Mouse (Mus musculus) kidney, adult 8-10 months (tissue): ENCODE results near the gene Htr1d.

Experiments
- DNase-seq, 2 experiments: peaks; one replicate each; pipeline ENCODE4 v3.0.0; 2022

Htr1d gene

DNA sequence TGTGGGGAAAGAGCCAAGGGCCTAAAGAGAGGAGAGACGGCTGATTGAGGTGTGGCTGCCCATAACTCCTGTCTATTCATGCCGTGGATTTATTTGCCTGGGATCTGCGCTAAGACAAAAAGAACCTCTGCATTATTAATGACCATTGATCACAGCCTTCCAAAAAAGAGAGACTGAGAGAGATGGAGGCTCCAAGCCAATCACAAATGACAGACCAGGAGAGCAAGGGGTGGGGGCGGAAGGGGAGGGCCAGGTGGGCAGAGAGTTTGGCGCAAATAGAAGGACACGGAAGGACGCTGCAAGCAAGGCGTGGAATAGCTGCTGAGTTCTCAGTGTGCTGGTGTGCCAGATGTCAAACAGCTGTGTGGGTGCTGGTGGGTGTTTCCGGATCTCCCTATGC is at the start of gene Htr1d:
TSS of gene Htr1d (plus strand) at position 301 of the 400 bp plus-strand sequence.
- no peak for DNase-seq

- DNase-seq, result no peak
These were observed 46.3 kb upstream of the Htr1d start for GRCm38 (mm10) chr4:136377001-136377400.

DNA sequence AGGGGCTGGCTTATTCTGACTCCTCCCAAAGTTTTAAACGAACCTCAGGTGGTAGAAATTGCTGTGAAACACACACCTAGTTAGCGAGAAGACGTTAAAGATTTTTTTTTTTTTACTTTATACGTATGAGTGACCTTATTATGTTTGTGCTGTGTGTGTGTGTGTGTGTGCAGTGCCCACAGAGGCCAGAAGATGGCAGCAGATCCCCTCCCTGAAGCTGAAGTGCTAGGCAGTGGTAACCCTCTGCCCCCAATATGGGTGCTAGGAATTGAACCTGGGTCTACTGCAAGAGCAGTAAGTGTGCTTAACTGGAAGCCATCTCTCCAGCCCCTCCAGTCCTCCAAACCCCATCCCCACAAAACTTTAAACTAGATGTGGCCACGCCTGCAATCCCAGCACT is 40.3 kb upstream of the Htr1d start:
- DNase-seq, result no peak

GRCm38 (mm10) chr4:136383839-136384238 is 39.5 kb upstream of the Htr1d start:
- DNase-seq, result no peak

- DNase-seq, result no peak
These were observed 36.1 kb upstream of the Htr1d start for GRCm38 (mm10) chr4:136387261-136387660.

GRCm38 (mm10) chr4:136401806-136402205 is 21.5 kb upstream of the Htr1d start:
- DNase-seq, result no peak

DNA sequence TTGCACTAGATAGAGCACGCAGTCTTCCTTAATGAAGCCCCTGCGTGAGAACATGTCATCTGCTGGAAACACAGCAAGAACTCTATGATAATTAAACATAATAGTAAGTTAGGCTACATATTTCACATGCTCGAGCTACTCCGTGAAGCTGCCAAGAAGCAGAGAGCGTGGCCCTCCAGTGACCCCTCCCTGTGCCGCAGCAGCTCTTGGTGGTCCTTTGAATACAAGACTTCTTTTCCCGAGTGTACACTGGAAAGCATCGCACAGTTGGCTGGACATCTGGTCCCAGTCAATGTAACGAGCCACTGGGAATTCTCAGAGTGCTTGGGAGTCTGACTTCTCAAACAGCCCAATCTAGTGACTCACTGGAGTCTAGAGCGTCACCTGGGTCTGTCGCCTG is 15.5 kb upstream of the Htr1d start:
- DNase-seq, result no peak

DNA sequence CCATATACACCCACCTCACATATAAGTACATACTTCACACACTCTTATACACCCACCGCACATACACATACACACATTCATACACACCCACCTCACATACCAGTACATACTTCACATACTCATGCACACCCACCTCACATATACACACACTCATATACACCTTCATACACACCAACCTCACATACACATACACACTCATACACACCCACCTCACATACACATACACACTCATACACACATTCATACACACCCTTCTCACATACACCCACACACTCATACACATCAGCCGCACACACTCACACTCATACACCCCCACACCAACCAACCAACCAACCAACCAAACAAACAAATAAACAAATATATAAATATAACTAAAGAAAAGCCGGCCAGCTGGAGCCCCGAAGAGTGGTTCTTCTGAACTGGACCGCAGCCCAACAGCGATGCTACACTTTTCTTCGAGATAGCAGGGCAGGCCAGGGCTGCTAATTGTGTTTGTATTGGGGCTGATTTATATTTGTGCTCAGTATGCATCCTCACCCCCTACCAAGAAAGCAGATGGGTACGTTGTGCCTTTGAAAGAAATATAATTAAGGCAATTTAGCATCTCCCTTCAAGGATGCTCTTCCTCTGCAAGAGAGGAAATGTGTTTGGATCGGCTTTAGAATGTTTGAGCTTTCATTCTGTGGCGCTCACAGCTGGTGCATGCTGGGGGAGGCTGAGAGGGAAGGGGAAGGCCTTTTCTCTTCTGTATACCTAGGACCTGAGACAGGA is 11.1 kb upstream of the Htr1d start:
- no peak for DNase-seq

DNA sequence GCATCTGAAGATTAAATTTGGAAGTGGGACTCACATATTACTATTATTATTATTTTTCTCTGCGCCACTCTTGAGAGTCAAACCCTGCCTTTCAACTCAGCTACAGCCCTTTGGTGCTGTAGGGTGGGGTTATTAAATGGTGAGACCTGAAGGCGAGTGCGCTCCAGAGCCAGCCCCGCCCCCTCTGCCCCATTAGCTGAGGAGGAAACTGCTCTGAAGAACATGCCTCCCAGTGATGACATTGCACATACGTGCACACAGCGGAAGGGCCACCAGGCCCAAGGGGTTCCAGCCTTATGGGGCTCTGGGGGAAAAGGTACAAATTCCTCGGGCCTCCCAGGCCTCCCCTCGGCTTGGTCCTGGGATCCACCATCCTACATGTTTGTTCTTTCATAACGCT is 7.8 kb upstream of the Htr1d start:
- DNase-seq, result no peak

GRCm38 (mm10) chr4:136418962-136419361 is 4.4 kb upstream of the Htr1d start:
- DNase-seq, result no peak

DNA sequence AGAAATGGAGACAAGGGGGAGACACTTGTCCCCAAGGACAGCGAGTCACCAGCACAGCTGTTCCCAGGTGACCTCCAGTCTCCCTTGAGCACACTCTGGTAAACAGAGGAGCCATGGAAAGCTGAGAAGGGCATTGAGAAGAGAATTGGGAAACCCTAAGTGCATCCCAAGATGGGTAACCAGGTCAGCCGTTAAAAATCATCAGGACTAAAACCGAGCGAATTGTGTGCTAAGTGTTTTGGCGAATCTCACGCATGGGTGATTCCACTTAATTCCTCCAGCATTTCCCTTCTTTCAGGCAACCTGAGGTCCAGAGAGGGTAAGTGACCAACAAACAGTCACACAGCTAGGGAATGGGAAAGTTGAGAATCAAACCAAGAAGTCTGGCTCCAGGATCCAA is 3.9 kb upstream of the Htr1d start:
- no peak for DNase-seq

- DNase-seq, result no peak
These were observed 1.0 kb downstream of the Htr1d start for GRCm38 (mm10) chr4:136424120-136424999.

- peak in 1 of 2 experiments; percentile 24 for DNase-seq
These were observed 1.6 kb downstream of the Htr1d start for GRCm38 (mm10) chr4:136425000-136425288.

GRCm38 (mm10) chr4:136430609-136431375 is 7.5 kb downstream of the Htr1d start:
- DNase-seq, result no peak

DNA sequence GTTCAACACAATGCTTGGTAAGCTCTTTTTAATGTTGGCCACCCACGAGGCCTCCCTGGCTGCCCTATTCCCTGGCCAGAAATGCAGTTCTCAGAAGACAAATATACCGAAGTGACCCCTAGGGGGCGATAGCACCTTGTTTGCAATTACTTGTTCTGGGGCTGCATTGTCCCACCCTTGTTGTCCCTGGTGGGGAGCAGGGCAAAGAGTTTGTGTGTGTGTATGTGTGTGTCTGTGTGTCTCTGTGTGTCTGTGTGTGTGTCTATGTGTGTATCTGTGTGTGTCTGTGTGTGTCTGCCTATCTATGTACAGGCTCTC is 8.0 kb downstream of the Htr1d start:
- DNase-seq, result peak; percentile 24 to 54

- no peak for DNase-seq
These were observed 10.7 kb downstream of the Htr1d start for GRCm38 (mm10) chr4:136434029-136434428.

DNA sequence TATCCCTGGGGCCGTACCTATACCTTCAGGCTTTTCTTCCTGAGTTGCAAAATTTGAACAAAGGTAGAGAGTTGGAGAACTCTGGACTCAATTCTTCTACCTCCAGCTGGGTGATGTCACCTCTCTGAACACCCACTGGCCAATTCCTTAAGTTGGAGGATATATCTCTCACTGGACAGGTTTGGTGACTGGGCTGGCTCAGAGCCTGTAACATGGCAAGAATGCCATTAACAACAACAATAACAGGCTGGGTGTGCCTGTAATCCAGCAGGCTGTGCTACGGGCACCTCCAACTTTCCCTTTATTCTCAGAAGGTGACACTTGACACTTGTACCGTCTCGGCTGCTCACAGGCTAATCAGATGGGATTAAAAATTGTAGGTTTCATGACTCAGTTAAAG is 15.8 kb downstream of the Htr1d start:
- no peak for DNase-seq

DNA sequence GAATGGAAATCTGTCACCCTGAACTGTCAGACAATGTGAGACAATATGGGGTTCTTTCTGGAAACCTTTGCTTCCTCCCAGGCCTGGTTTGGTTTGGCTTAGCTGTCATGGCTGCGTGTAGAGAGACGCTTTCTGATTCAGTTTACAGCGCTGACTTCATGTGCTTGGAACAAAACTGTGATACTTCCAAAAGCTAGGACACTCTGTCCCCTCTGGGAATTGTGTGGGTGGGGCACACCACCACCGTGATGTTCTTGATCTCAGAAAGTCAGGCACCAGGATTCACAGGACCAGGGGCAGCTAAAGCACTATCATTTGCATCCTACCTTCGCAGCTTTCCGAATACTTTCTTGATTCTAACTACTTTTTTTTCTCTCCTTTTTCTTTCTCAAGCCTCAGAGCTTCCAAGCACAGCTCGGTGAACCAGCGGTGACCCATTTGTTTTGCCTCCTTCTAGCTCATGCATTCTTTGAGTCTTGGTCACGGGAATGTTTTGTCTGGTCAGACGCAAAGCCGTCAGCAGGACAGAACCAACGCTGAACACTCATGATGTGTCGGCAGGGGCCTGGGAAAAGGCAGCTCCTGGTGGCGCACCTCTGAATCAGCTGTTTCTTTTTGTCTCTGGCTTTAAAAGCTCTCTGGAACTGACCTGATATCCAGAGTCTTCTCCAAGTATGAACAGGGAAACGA is 18.2 kb downstream of the Htr1d start:
- no peak for DNase-seq

DNA sequence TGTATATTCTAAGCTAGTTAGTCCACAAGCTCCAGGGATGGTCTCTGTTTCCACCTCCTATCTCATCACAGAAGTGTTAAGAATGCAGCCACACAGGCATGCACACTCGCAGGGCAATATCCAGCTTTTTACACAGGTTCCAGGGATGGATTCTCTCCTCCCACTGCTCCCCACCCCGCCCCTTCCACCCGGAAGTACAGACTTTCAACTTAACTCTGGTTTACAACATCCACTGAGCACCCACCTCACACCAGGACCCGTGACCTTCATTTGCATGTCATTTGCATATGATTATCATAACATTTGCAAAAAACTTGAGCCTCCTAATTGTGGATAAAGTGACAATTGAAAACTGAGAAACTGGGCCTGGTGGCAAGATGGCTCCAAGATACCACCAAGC is 21.2 kb downstream of the Htr1d start:
- no peak for DNase-seq

- DNase-seq, result no peak
These were observed 26.5 kb downstream of the Htr1d start for GRCm38 (mm10) chr4:136449795-136450194.

- no peak for DNase-seq
These were observed 26.9 kb downstream of the Htr1d start for GRCm38 (mm10) chr4:136450271-136450670.

GRCm38 (mm10) chr4:136451564-136451963 is 28.2 kb downstream of the Htr1d start:
- DNase-seq, result peak; percentile 37 to 58

- DNase-seq, result no peak
These were observed 29.0 kb downstream of the Htr1d start for GRCm38 (mm10) chr4:136452286-136452685.
